Mouse (Mus musculus): ENCODE results near the gene Ghrhr. TPM values are rescaled to one million over a fixed set of nuclear protein-coding genes. Genes with fewer than 3 reads are reported as not detected.

Ghrhr gene
- 0.12 TPM in 1 of 2 replicates, not detected in the other for polyA plus RNA-seq (2015; fragmentation: Nextera tagmentation; extraction: Ambion mirVana)

- Histone ChIP-seq H3K9ac (replicated peaks; ENCODE audit: low read depth) (no peak within 1 kb of the TSS), H3K4me1 (ENCODE audit: insufficient read depth, low read depth, low read length) (no peaks in the 10 kb centered on the region), H3K9me3 (ENCODE audit: low read length) (no peaks in the 10 kb centered on the region), H3K27ac (ENCODE audit: low read length) (no peak within 1 kb of the TSS), H3K27me3 (replicated peaks; ENCODE audit: insufficient read depth, low read length) (no peaks in the 10 kb centered on the region), H3K4me3 (ENCODE audit: low read depth, low read length) (no peak within 1 kb of the TSS), H3K36me3 (ENCODE audit: insufficient read depth, low read length) (no peaks in the 10 kb centered on the region), H3K4me2 (replicated peaks; ENCODE audit: low read depth, low read length) (no peak within 1 kb of the TSS)
- ATAC-seq (no peak), DNase-seq (ENCODE audit: low spot score) (no peak)
- WGBS = 77% methylated on average over 6 of the region's 6 CpGs
- TF ChIP-seq EP300 (IDR thresholded peaks at IDR 0.05) = no peak
- TF ChIP-seq CTCF (IDR thresholded peaks at IDR 0.05) = no peak
Observed at GRCm38 (mm10) chr6:55376076-55376475, at the start of gene Ghrhr. Ghrhr (plus strand) TSS chr6:55376295.

DNA sequence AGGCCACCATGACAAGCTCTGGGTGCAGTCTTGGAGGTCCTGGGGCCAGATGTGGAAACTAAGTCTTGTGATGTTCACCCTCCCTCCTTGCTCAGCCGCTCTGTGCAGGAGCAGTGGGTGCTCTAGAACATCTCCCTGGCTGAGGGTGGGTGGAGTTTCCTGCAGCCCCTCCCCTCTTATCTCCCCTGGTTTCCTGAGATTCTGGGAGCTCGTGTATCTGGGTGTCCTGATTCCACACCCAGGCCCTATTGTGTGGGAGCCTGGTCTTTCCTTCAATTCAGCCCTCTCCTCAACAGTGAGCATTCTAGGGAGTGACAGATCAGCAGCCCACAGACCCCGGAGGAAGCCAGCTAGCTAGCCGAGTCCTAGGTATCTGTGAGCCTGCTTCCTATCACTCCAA, 49.8 kb upstream of the Ghrhr start:
- ATAC-seq (peak; percentile 58), DNase-seq (ENCODE audit: low spot score) (peak; percentile 55)
- TF ChIP-seq CTCF (IDR thresholded peaks at IDR 0.05) = no peak
- peak; percentile 93 for TF ChIP-seq EP300 (IDR thresholded peaks at IDR 0.05)
- peaks cover 21% of the 10 kb centered on the region; the same call in 1 of the 2 replicates for H3K4me1 ChIP-seq (ENCODE audit: insufficient read depth, low read depth, low read length)
- H3K36me3 ChIP-seq (ENCODE audit: insufficient read depth, low read length) = no peaks in the 10 kb centered on the region
- H3K27me3 ChIP-seq (replicated peaks; ENCODE audit: insufficient read depth, low read length) = no peaks in the 10 kb centered on the region
- no peaks in the 10 kb centered on the region for H3K9me3 ChIP-seq (ENCODE audit: low read length)
- no peak overlapping the region for H3K9ac ChIP-seq (replicated peaks; ENCODE audit: low read depth)
- H3K4me2 ChIP-seq (replicated peaks; ENCODE audit: low read depth, low read length) = no peak overlapping the region
- WGBS = 47% methylated on average over 4 of the region's 4 CpGs
- peak overlapping the region; percentile 87 for H3K27ac ChIP-seq (ENCODE audit: low read length)
- H3K4me3 ChIP-seq (ENCODE audit: low read depth, low read length) = no peak overlapping the region

DNA sequence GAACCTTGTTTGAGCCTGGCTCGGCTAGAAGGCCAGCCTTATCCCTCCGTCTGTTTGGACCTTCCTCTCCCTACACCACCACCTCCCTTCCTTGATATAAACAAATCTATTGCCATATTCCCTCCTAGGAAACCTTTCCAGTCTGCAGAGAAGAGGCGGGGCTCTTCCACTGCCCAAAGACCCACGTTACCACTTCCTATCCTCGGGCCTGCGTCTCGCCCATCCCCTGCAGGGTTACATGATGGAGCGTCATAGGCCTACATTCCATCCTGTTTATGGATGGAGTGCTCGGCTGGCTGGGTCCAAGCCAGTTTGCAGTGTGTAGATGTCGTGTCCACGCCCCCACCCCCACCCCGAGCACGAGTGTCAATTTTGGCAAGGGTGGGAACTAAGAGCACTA, 48.8 kb upstream of the Ghrhr start:
- Histone ChIP-seq H3K9ac (replicated peaks; ENCODE audit: low read depth) (no peak overlapping the region), H3K4me3 (ENCODE audit: low read depth, low read length) (no peak overlapping the region), H3K36me3 (ENCODE audit: insufficient read depth, low read length) (no peaks in the 10 kb centered on the region), H3K27ac (ENCODE audit: low read length) (peak overlapping the region; percentile 87), H3K9me3 (ENCODE audit: low read length) (no peaks in the 10 kb centered on the region), H3K27me3 (replicated peaks; ENCODE audit: insufficient read depth, low read length) (no peaks in the 10 kb centered on the region), H3K4me2 (replicated peaks; ENCODE audit: low read depth, low read length) (no peak overlapping the region), H3K4me1 (ENCODE audit: insufficient read depth, low read depth, low read length) (peaks cover 19% of the 10 kb centered on the region)
- WGBS = 34% methylated on average over 13 of the region's 13 CpGs
- DNase-seq (ENCODE audit: low spot score) (peak; percentile 86), ATAC-seq (peak; percentile 86)
- TF ChIP-seq CTCF (IDR thresholded peaks at IDR 0.05) = no peak
- TF ChIP-seq EP300 (IDR thresholded peaks at IDR 0.05) = peak; percentile 96

GRCm38 (mm10) chr6:55328179-55328578, 47.9 kb upstream of the Ghrhr start:
- no peaks in the 10 kb centered on the region for H3K27me3 ChIP-seq (replicated peaks; ENCODE audit: insufficient read depth, low read length)
- H3K4me1 ChIP-seq (ENCODE audit: insufficient read depth, low read depth, low read length) = peaks cover 23% of the 10 kb centered on the region
- TF ChIP-seq CTCF (IDR thresholded peaks at IDR 0.05) (no peak), EP300 (IDR thresholded peaks at IDR 0.05) (no peak)
- DNase-seq (ENCODE audit: low spot score) (no peak), ATAC-seq (no peak)
- no peaks in the 10 kb centered on the region for H3K36me3 ChIP-seq (ENCODE audit: insufficient read depth, low read length)
- H3K4me3 ChIP-seq (ENCODE audit: low read depth, low read length) = no peak overlapping the region
- no peak overlapping the region for H3K4me2 ChIP-seq (replicated peaks; ENCODE audit: low read depth, low read length)
- WGBS = 57% methylated on average over 4 of the region's 4 CpGs
- H3K9me3 ChIP-seq (ENCODE audit: low read length) = no peaks in the 10 kb centered on the region
- peak overlapping the region; percentile 29 for H3K27ac ChIP-seq (ENCODE audit: low read length)
- no peak overlapping the region for H3K9ac ChIP-seq (replicated peaks; ENCODE audit: low read depth)

GRCm38 (mm10) chr6:55331315-55331714, 44.8 kb upstream of the Ghrhr start:
- Histone ChIP-seq H3K9me3 (ENCODE audit: low read length) (no peaks in the 10 kb centered on the region), H3K4me1 (ENCODE audit: insufficient read depth, low read depth, low read length) (peaks cover 24% of the 10 kb centered on the region), H3K9ac (replicated peaks; ENCODE audit: low read depth) (no peak overlapping the region), H3K27ac (ENCODE audit: low read length) (no peak overlapping the region), H3K27me3 (replicated peaks; ENCODE audit: insufficient read depth, low read length) (no peaks in the 10 kb centered on the region), H3K4me2 (replicated peaks; ENCODE audit: low read depth, low read length) (no peak overlapping the region), H3K4me3 (ENCODE audit: low read depth, low read length) (no peak overlapping the region), H3K36me3 (ENCODE audit: insufficient read depth, low read length) (no peaks in the 10 kb centered on the region)
- TF ChIP-seq CTCF (IDR thresholded peaks at IDR 0.05) = no peak
- TF ChIP-seq EP300 (IDR thresholded peaks at IDR 0.05) = peak; percentile 36; the same call in 1 of the 2 replicates
- ATAC-seq = peak; percentile 16
- WGBS = 36% methylated on average over 6 of the region's 6 CpGs
- peak; percentile 62 for DNase-seq (ENCODE audit: low spot score)

GRCm38 (mm10) chr6:55332100-55332772, 43.9 kb upstream of the Ghrhr start:
- Histone ChIP-seq H3K4me2 (replicated peaks; ENCODE audit: low read depth, low read length) (no peak overlapping the region), H3K4me1 (ENCODE audit: insufficient read depth, low read depth, low read length) (peaks cover 19% of the 10 kb centered on the region), H3K27me3 (replicated peaks; ENCODE audit: insufficient read depth, low read length) (no peaks in the 10 kb centered on the region), H3K9ac (replicated peaks; ENCODE audit: low read depth) (no peak overlapping the region), H3K4me3 (ENCODE audit: low read depth, low read length) (no peak overlapping the region), H3K27ac (ENCODE audit: low read length) (no peak overlapping the region), H3K9me3 (ENCODE audit: low read length) (no peaks in the 10 kb centered on the region), H3K36me3 (ENCODE audit: insufficient read depth, low read length) (no peaks in the 10 kb centered on the region)
- no peak for DNase-seq (ENCODE audit: low spot score)
- WGBS = 61% methylated on average over 5 of the region's 5 CpGs
- no peak for ATAC-seq
- TF ChIP-seq EP300 (IDR thresholded peaks at IDR 0.05) (no peak), CTCF (IDR thresholded peaks at IDR 0.05) (no peak)
